Mouse (Mus musculus): ENCODE data around the gene Gxylt1.

- peak; percentile 96 for TF ChIP-seq CTCF (IDR thresholded peaks at IDR 0.05; ENCODE audit: borderline replicate concordance, extremely low read depth, insufficient read depth, insufficient read length)
- TF ChIP-seq POLR2A (IDR thresholded peaks at IDR 0.05; ENCODE audit: borderline replicate concordance, extremely low read depth, insufficient read depth, insufficient read length, poor library complexity, severe bottlenecking) = no peak
Observed at GRCm38 (mm10) chr15:93227764-93228079, 47.3 kb downstream of the Gxylt1 start.

All from brain, embryonic 14.5 days (tissue).